Mouse (Mus musculus) midbrain, embryonic 12.5 days (tissue): ENCODE measurements around the gene Snrnp200. TPM values are rescaled to one million over a fixed set of nuclear protein-coding genes. Genes with fewer than 3 reads are reported as not detected.

Experiments used
- polyA plus RNA-seq: library from polyadenylated mRNA; unstranded; fragments of >200 nt; fragmentation: Nextera tagmentation; extraction: Ambion mirVana; gene quantifications from 2 replicates; pipeline ENCODE4 v1.2.1, GENCODE M21; 2016

Snrnp200 gene
- polyA plus RNA-seq, 1 experiment from 2014 or later: 94.6 TPM

Other genes starting within 250 kb of the Snrnp200 start
- gene Ap4e1, start 199.7 kb upstream of the Snrnp200 start, polyA plus RNA-seq: 15.2 and 15.5 TPM in 2 replicates
- gene Blvra, start 137.7 kb upstream of the Snrnp200 start, polyA plus RNA-seq: 22.8 and 28.1 TPM in 2 replicates
- 78.7 and 81.8 TPM in 2 replicates for gene Ncaph, start 74.4 kb upstream of the Snrnp200 start, polyA plus RNA-seq
- 11.3 and 11.8 TPM in 2 replicates for gene Itpripl1, start 64.9 kb upstream of the Snrnp200 start, polyA plus RNA-seq
- 2.6 TPM in 2 replicates for gene 1810024B03Rik, start 106 bp upstream of the Snrnp200 start, polyA plus RNA-seq
- 53.7 and 59.2 TPM in 2 replicates for gene Ciao1, start 39.4 kb downstream of the Snrnp200 start, polyA plus RNA-seq
- 36.4 and 39.3 TPM in 2 replicates for gene Tmem127, start 39.5 kb downstream of the Snrnp200 start, polyA plus RNA-seq
- 89.2 and 100.0 TPM in 2 replicates for gene Stard7, start 61.8 kb downstream of the Snrnp200 start, polyA plus RNA-seq
- gene Dusp2, start 127.8 kb downstream of the Snrnp200 start, polyA plus RNA-seq: 4.4 and 7.1 TPM in 2 replicates
- not detected in 2 replicates for gene Astl, start 130.3 kb downstream of the Snrnp200 start, polyA plus RNA-seq
- gene Adra2b, start 154.8 kb downstream of the Snrnp200 start, polyA plus RNA-seq: 1.7 and 2.1 TPM in 2 replicates
- 0.20 TPM in 1 of 2 replicates, not detected in the other for gene Gpat2, start 216.8 kb downstream of the Snrnp200 start, polyA plus RNA-seq
- 25.0 and 29.6 TPM in 2 replicates for gene Fahd2a, start 236.2 kb downstream of the Snrnp200 start, polyA plus RNA-seq